Mouse (Mus musculus): ENCODE measurements around the gene Mbd6. TPM values are rescaled to one million over a fixed set of nuclear protein-coding genes. Genes with fewer than 3 reads are reported as not detected.

The Mbd6 gene
- polyA plus RNA-seq, 1 experiment from 2014 or later = 20.6 TPM

Other genes with a start within 250 kb of the Mbd6 start
- gene Mettl1, start 247.6 kb downstream of the Mbd6 start, polyA plus RNA-seq (2014; fragmentation: Nextera tagmentation; extraction: Ambion mirVana) = 60.8 and 65.2 TPM in 2 replicates
- 0.31 and 0.50 TPM in 2 replicates for gene Eef1akmt3, start 247.5 kb downstream of the Mbd6 start, polyA plus RNA-seq (2014; fragmentation: Nextera tagmentation; extraction: Ambion mirVana)
- 0.07 and 0.15 TPM in 2 replicates for gene Cyp27b1, start 240.8 kb downstream of the Mbd6 start, polyA plus RNA-seq (2014; fragmentation: Nextera tagmentation; extraction: Ambion mirVana)
- gene March9, start 228.8 kb downstream of the Mbd6 start, polyA plus RNA-seq (2014; fragmentation: Nextera tagmentation; extraction: Ambion mirVana) = 1.4 and 1.9 TPM in 2 replicates
- 1,915 and 2,068 TPM in 2 replicates for gene Cdk4, start 225.5 kb downstream of the Mbd6 start, polyA plus RNA-seq (2014; fragmentation: Nextera tagmentation; extraction: Ambion mirVana)
- 92.4 and 114 TPM in 2 replicates for gene Tspan31, start 218.8 kb downstream of the Mbd6 start, polyA plus RNA-seq (2014; fragmentation: Nextera tagmentation; extraction: Ambion mirVana)
- 0.23 and 0.26 TPM in 2 replicates for gene Agap2, start 213.7 kb downstream of the Mbd6 start, polyA plus RNA-seq (2014; fragmentation: Nextera tagmentation; extraction: Ambion mirVana)
- gene Os9, start 167.9 kb downstream of the Mbd6 start, polyA plus RNA-seq (2014; fragmentation: Nextera tagmentation; extraction: Ambion mirVana) = 47.6 and 51.6 TPM in 2 replicates
- gene B4galnt1, start 123.8 kb downstream of the Mbd6 start, polyA plus RNA-seq (2014; fragmentation: Nextera tagmentation; extraction: Ambion mirVana) = 54.3 and 66.0 TPM in 2 replicates
- 0.93 and 1.3 TPM in 2 replicates for gene Slc26a10, start 108.4 kb downstream of the Mbd6 start, polyA plus RNA-seq (2014; fragmentation: Nextera tagmentation; extraction: Ambion mirVana)
- 49.0 and 57.7 TPM in 2 replicates for gene Arhgef25, start 98.9 kb downstream of the Mbd6 start, polyA plus RNA-seq (2014; fragmentation: Nextera tagmentation; extraction: Ambion mirVana)
- gene Dtx3, start 93.3 kb downstream of the Mbd6 start, polyA plus RNA-seq (2014; fragmentation: Nextera tagmentation; extraction: Ambion mirVana) = 95.8 and 101 TPM in 2 replicates
- 24.2 and 25.9 TPM in 2 replicates for gene Pip4k2c, start 77.4 kb downstream of the Mbd6 start, polyA plus RNA-seq (2014; fragmentation: Nextera tagmentation; extraction: Ambion mirVana)
- 9.2 and 10.6 TPM in 2 replicates for gene Kif5a, start 25.7 kb downstream of the Mbd6 start, polyA plus RNA-seq (2014; fragmentation: Nextera tagmentation; extraction: Ambion mirVana)
- gene Dctn2, start 22.6 kb downstream of the Mbd6 start, polyA plus RNA-seq (2014; fragmentation: Nextera tagmentation; extraction: Ambion mirVana) = 157 and 166 TPM in 2 replicates
- 123 and 124 TPM in 2 replicates for gene Mars, start 22.8 kb upstream of the Mbd6 start, polyA plus RNA-seq (2014; fragmentation: Nextera tagmentation; extraction: Ambion mirVana)
- gene Arhgap9, start 32.9 kb upstream of the Mbd6 start, polyA plus RNA-seq (2014; fragmentation: Nextera tagmentation; extraction: Ambion mirVana) = 4.2 and 4.4 TPM in 2 replicates
- gene Gli1, start 53.0 kb upstream of the Mbd6 start, polyA plus RNA-seq (2014; fragmentation: Nextera tagmentation; extraction: Ambion mirVana) = 12.6 and 15.1 TPM in 2 replicates
- not detected in 2 replicates for gene Inhbe, start 65.4 kb upstream of the Mbd6 start, polyA plus RNA-seq (2014; fragmentation: Nextera tagmentation; extraction: Ambion mirVana)
- gene Inhbc, start 81.4 kb upstream of the Mbd6 start, polyA plus RNA-seq (2014; fragmentation: Nextera tagmentation; extraction: Ambion mirVana) = not detected in 2 replicates
- 29.8 and 31.5 TPM in 2 replicates for gene R3hdm2, start 91.3 kb upstream of the Mbd6 start, polyA plus RNA-seq (2014; fragmentation: Nextera tagmentation; extraction: Ambion mirVana)
- 0.32 TPM in 1 of 2 replicates, not detected in the other for gene Stac3, start 212.7 kb upstream of the Mbd6 start, polyA plus RNA-seq (2014; fragmentation: Nextera tagmentation; extraction: Ambion mirVana)
- 25.9 and 28.5 TPM in 2 replicates for gene Ndufa4l2, start 225.9 kb upstream of the Mbd6 start, polyA plus RNA-seq (2014; fragmentation: Nextera tagmentation; extraction: Ambion mirVana)
- 132 and 142 TPM in 2 replicates for gene Shmt2, start 233.4 kb upstream of the Mbd6 start, polyA plus RNA-seq (2014; fragmentation: Nextera tagmentation; extraction: Ambion mirVana)
- gene Nxph4, start 245.5 kb upstream of the Mbd6 start, polyA plus RNA-seq (2014; fragmentation: Nextera tagmentation; extraction: Ambion mirVana) = 4.0 and 5.5 TPM in 2 replicates

All from intestine, embryonic 14.5 days (tissue).